Mouse (Mus musculus) stomach, embryonic 15.5 days (tissue): ENCODE measurements around the gene Rcn1. TPM values are rescaled to one million over a fixed set of nuclear protein-coding genes. Genes with fewer than 3 reads are reported as not detected.
A peak's percentile ranks its signal among the peaks of the same experiment; 100 is the strongest.

ENCODE experiments used
- ATAC-seq: fragments of 200-750 bp; cut with Nextera tagmentation; 2 replicates; pipeline ENCODE4 v1.8.0; 2017; ENCODE audit warnings: low read depth, moderate number of reproducible peaks, moderate TSS enrichment; ENCODE audit not compliant: insufficient read depth, low FRiP score
- H3K27ac ChIP-seq: fragments of 300-500 bp; sonication (generic); 2 replicates; pipeline ENCODE4 v1.5.1; 2015; ENCODE audit warnings: mild to moderate bottlenecking, inconsistent platforms
- H3K27me3 ChIP-seq: fragments of 300-500 bp; sonication (generic); replicated peaks from 2 replicates; pipeline ENCODE4 v1.6.1; 2015; ENCODE audit warnings: inconsistent platforms
- H3K36me3 ChIP-seq: fragments of 300-500 bp; sonication (generic); 2 replicates; pipeline ENCODE4 v1.6.1; 2015; ENCODE audit warnings: inconsistent platforms
- H3K4me1 ChIP-seq: fragments of 300-500 bp; sonication (generic); 2 replicates; pipeline ENCODE4 v1.6.1; 2015; ENCODE audit warnings: inconsistent platforms
- H3K4me2 ChIP-seq: fragments of 300-500 bp; sonication (generic); 2 replicates; pipeline ENCODE4 v1.6.1; 2015; ENCODE audit warnings: mild to moderate bottlenecking, inconsistent platforms
- H3K4me3 ChIP-seq: fragments of 300-500 bp; sonication (generic); replicated peaks from 2 replicates; pipeline ENCODE4 v1.5.1; 2015; ENCODE audit warnings: inconsistent platforms
- H3K9ac ChIP-seq: fragments of 300-500 bp; sonication (generic); 2 replicates; pipeline ENCODE4 v1.6.1; 2015; ENCODE audit warnings: inconsistent platforms
- H3K9me3 ChIP-seq: fragments of 300-500 bp; sonication (generic); 2 replicates; pipeline ENCODE4 v1.6.1; 2016; ENCODE audit warnings: inconsistent platforms
- WGBS: fragments of 180-500 bp; shearing (Covaris S2); methylation state at CpG from one replicate; pipeline ENCODE4 v1.1.7; 2015; 5-methylcytosine and 5-hydroxymethylcytosine counted together
- polyA plus RNA-seq: library from polyadenylated mRNA; unstranded; fragments of >200 nt; fragmentation: Nextera tagmentation; extraction: Ambion mirVana; gene quantifications from 2 replicates; pipeline ENCODE4 v1.2.1, GENCODE M21; 2015

Gene Rcn1
- polyA plus RNA-seq, 1 experiment from 2014 or later = 159 TPM

- ATAC-seq = no peak
Measured at GRCm38 (mm10) chr2:105372156-105372555, 27.0 kb downstream of the Rcn1 start.

DNA sequence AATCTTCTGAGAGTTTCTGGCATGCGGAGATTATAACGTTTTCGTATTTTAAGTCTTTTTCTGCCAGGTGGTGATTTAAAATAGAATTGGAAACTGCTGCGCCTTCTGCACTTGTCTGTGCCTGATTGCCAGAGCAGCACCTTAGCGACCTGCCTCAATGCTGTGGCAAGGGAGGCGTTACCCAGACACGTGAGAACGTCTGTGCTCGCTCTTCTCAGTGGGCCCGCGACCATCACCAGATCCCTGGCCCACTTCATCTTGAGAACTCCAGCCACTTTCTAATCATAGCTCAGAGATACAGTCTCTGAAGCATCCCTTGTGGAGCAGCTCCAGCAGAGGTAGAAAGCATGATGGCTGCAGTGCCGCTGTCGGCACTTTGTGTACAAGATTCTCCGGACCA, 28.4 kb downstream of the Rcn1 start:
- WGBS = 28% methylated on average over 14 of the region's 14 CpGs
- no peak overlapping the region for H3K9ac ChIP-seq
- H3K27me3 ChIP-seq = no peaks in the 10 kb centered on the region
- peak overlapping the region; percentile 6; the same call in 1 of the 2 replicates for H3K4me2 ChIP-seq
- H3K4me1 ChIP-seq = no peaks in the 10 kb centered on the region
- ATAC-seq = no peak
- H3K4me3 ChIP-seq = no peak overlapping the region
- H3K27ac ChIP-seq = no peak overlapping the region
- no peaks in the 10 kb centered on the region for H3K9me3 ChIP-seq
- H3K36me3 ChIP-seq = no peaks in the 10 kb centered on the region

More at GRCm38 (mm10) chr2:105372156-105372555, 27.0 kb downstream of the Rcn1 start:
- no peak overlapping the region for H3K4me2 ChIP-seq
- H3K4me3 ChIP-seq = no peak overlapping the region
- no peak overlapping the region for H3K9ac ChIP-seq
- WGBS = 90% methylated on average over 6 of the region's 6 CpGs
- H3K4me1 ChIP-seq = no peaks in the 10 kb centered on the region
- H3K27me3 ChIP-seq = no peaks in the 10 kb centered on the region
- H3K36me3 ChIP-seq = no peaks in the 10 kb centered on the region
- H3K27ac ChIP-seq = no peak overlapping the region
- no peaks in the 10 kb centered on the region for H3K9me3 ChIP-seq

DNA sequence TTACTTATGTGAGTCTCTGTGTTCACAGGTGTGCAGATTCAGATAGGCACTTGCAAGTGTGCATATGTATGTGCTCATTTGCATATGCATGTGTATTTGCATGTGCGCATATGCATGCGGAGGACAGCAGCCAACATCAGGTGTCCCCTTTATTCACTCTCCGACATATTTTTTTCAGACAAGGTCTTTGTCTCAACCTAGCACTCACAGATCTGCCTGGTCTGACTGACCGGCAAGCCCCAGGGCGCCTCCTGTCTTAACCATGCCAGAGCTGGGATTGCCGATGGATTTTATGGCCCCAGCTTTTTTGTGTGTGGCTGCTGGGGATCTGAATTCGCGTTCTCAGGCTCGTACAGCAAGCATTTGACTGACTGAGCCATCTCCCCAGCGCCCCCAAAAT, 28.9 kb downstream of the Rcn1 start:
- 24% methylated on average over 10 of the region's 10 CpGs for WGBS
- Histone ChIP-seq H3K9ac (no peak overlapping the region), H3K4me3 (no peak overlapping the region), H3K27ac (no peak overlapping the region), H3K27me3 (no peaks in the 10 kb centered on the region), H3K4me1 (no peaks in the 10 kb centered on the region), H3K36me3 (no peaks in the 10 kb centered on the region), H3K9me3 (no peaks in the 10 kb centered on the region), H3K4me2 (no peak overlapping the region)
- ATAC-seq = no peak

GRCm38 (mm10) chr2:105367623-105368022, 31.5 kb downstream of the Rcn1 start:
- Histone ChIP-seq H3K27ac (no peak overlapping the region), H3K27me3 (no peaks in the 10 kb centered on the region), H3K4me3 (no peak overlapping the region), H3K4me1 (no peaks in the 10 kb centered on the region), H3K9me3 (no peaks in the 10 kb centered on the region), H3K9ac (no peak overlapping the region), H3K36me3 (no peaks in the 10 kb centered on the region), H3K4me2 (no peak overlapping the region)
- no peak for ATAC-seq
- WGBS = 39% methylated on average over 4 of the region's 4 CpGs

GRCm38 (mm10) chr2:105358040-105358439, 41.1 kb downstream of the Rcn1 start:
- Histone ChIP-seq H3K4me1 (no peaks in the 10 kb centered on the region), H3K4me3 (no peak overlapping the region), H3K9me3 (no peaks in the 10 kb centered on the region), H3K36me3 (no peaks in the 10 kb centered on the region), H3K27ac (no peak overlapping the region), H3K9ac (no peak overlapping the region), H3K4me2 (no peak overlapping the region), H3K27me3 (no peaks in the 10 kb centered on the region)
- 83% methylated on average over 3 of the region's 3 CpGs for WGBS
- ATAC-seq = no peak

GRCm38 (mm10) chr2:105356791-105357190, 42.3 kb downstream of the Rcn1 start:
- H3K4me1 ChIP-seq = no peaks in the 10 kb centered on the region
- no peak overlapping the region for H3K4me3 ChIP-seq
- no peak overlapping the region for H3K27ac ChIP-seq
- H3K4me2 ChIP-seq = no peak overlapping the region
- no peaks in the 10 kb centered on the region for H3K9me3 ChIP-seq
- ATAC-seq = no peak
- no peaks in the 10 kb centered on the region for H3K27me3 ChIP-seq
- H3K9ac ChIP-seq = no peak overlapping the region
- H3K36me3 ChIP-seq = no peaks in the 10 kb centered on the region
- 68% methylated on average over 5 of the region's 5 CpGs for WGBS

- Histone ChIP-seq H3K9ac (no peak overlapping the region), H3K27ac (no peak overlapping the region), H3K27me3 (no peaks in the 10 kb centered on the region), H3K4me1 (no peaks in the 10 kb centered on the region), H3K36me3 (no peaks in the 10 kb centered on the region), H3K4me2 (no peak overlapping the region), H3K9me3 (no peaks in the 10 kb centered on the region), H3K4me3 (no peak overlapping the region)
- 84% methylated on average over 6 of the region's 6 CpGs for WGBS
- no peak for ATAC-seq
Measured at GRCm38 (mm10) chr2:105348886-105349285, 50.2 kb downstream of the Rcn1 start.

DNA sequence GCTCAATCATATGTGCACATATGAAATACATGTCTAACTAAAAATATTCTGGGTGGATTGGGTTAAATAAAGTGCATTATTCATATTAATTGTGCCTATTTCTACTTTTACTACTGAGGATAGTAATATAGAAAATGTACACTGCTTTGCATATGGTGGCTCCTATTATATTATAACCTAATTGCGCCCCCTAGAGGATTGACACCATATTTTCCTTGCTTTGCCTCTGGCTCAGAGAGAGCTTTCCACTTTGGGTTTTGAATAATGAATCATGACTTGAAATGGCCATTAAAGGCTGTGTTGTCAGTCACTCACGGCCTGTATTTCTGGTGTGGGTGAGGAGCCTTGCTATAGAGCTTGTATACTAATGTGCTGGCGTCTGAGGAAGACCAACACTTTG, 59.1 kb downstream of the Rcn1 start:
- Histone ChIP-seq H3K4me2 (no peak overlapping the region), H3K36me3 (no peaks in the 10 kb centered on the region), H3K4me1 (no peaks in the 10 kb centered on the region), H3K4me3 (no peak overlapping the region), H3K9me3 (no peaks in the 10 kb centered on the region), H3K27ac (no peak overlapping the region), H3K9ac (no peak overlapping the region), H3K27me3 (no peaks in the 10 kb centered on the region)
- ATAC-seq = no peak
- WGBS = 58% methylated on average over 3 of the region's 3 CpGs

GRCm38 (mm10) chr2:105337171-105337875, 61.8 kb downstream of the Rcn1 start:
- no peaks in the 10 kb centered on the region for H3K27me3 ChIP-seq
- no peak overlapping the region for H3K4me3 ChIP-seq
- H3K4me1 ChIP-seq = no peaks in the 10 kb centered on the region
- no peaks in the 10 kb centered on the region for H3K36me3 ChIP-seq
- H3K27ac ChIP-seq = no peak overlapping the region
- no peak for ATAC-seq
- no peak overlapping the region for H3K9ac ChIP-seq
- 32% methylated on average over 8 of the region's 8 CpGs for WGBS
- H3K9me3 ChIP-seq = no peaks in the 10 kb centered on the region
- no peak overlapping the region for H3K4me2 ChIP-seq

GRCm38 (mm10) chr2:105336314-105337027, 62.6 kb downstream of the Rcn1 start:
- ATAC-seq = no peak
- Histone ChIP-seq H3K4me1 (no peaks in the 10 kb centered on the region), H3K4me3 (no peak overlapping the region), H3K9me3 (no peaks in the 10 kb centered on the region), H3K9ac (no peak overlapping the region), H3K27me3 (no peaks in the 10 kb centered on the region), H3K4me2 (no peak overlapping the region), H3K27ac (no peak overlapping the region), H3K36me3 (no peaks in the 10 kb centered on the region)
- WGBS = 21% methylated on average over 12 of the region's 12 CpGs
